Mouse (Mus musculus) MEL (cell line): Measurements from ENCODE around the gene Cbx8.

Experiments used
- CTCF ChIP-seq, 3 experiments: IDR thresholded peaks in 2 of 3; conservative IDR thresholded peaks in 1 of 3; 2 replicates each; pipeline ENCODE4 v1.5.1; 2011 to 2012; ENCODE audit warnings: low read length in 3 of 3, low read depth in 2 of 3, mild to moderate bottlenecking in 2 of 3, improper control_type of control experiment in 1 of 3, inconsistent platforms in 1 of 3, mixed read lengths in 1 of 3, moderate library complexity in 1 of 3; ENCODE audit not compliant: control insufficient read depth in 1 of 3, insufficient read depth in 1 of 3, poor library complexity in 1 of 3, severe bottlenecking in 1 of 3
- POLR2A ChIP-seq, 2 experiments: IDR thresholded peaks; 2 replicates each; pipeline ENCODE4 v1.6.1; 2011 to 2012; ENCODE audit warnings: low read length in 2 of 2, mild to moderate bottlenecking in 2 of 2, control low read depth in 1 of 2, improper control_type of control experiment in 1 of 2, low read depth in 1 of 2, moderate library complexity in 1 of 2; ENCODE audit not compliant: control insufficient read depth in 1 of 2, insufficient read depth in 1 of 2, poor library complexity in 1 of 2
- RAD21 ChIP-seq: IDR thresholded peaks from 2 replicates; pipeline ENCODE4 v1.6.1; 2011; ENCODE audit warnings: mild to moderate bottlenecking, low read depth, low read length, improper control_type of control experiment
- TCF12 ChIP-seq: IDR thresholded peaks from 2 replicates; pipeline ENCODE4 v1.6.1; 2014; ENCODE audit warnings: low read depth, mild to moderate bottlenecking, inconsistent platforms, low read length, improper control_type of control experiment, moderate library complexity
- USF1 ChIP-seq: IDR thresholded peaks from 2 replicates; pipeline ENCODE4 v1.6.1; 2014; ENCODE audit warnings: low read depth, mild to moderate bottlenecking, inconsistent platforms, low read length, improper control_type of control experiment, moderate library complexity
- ZNF384 ChIP-seq: IDR thresholded peaks from 2 replicates; pipeline ENCODE4 v1.6.1; 2012; ENCODE audit warnings: low read depth, mild to moderate bottlenecking, inconsistent platforms, low read length, improper control_type of control experiment

GRCm38 (mm10) chr11:118987999-118988398 lies 52.8 kb downstream of the Cbx8 start, which contains the start of gene Enpp7:
- no peak for TF ChIP-seq POLR2A (IDR thresholded peaks at IDR 0.05; ENCODE audit: control insufficient read depth in 1 of 2, insufficient read depth in 1 of 2, low read depth in 1 of 2, low read length in 2 of 2, poor library complexity in 1 of 2)
- no peak for TF ChIP-seq TCF12
- TF ChIP-seq ZNF384, result no peak
- TF ChIP-seq CTCF (IDR thresholded peaks at IDR 0.05 in 2 of 3, conservative IDR thresholded peaks at IDR 0.05 in 1 of 3; ENCODE audit: control insufficient read depth in 1 of 3, insufficient read depth in 1 of 3, low read depth in 2 of 3, low read length in 3 of 3, poor library complexity in 1 of 3, severe bottlenecking in 1 of 3), result no peak
- no peak for TF ChIP-seq USF1
- no peak for TF ChIP-seq RAD21
